In genomic region chr5:146606221-146606620, GRCm38 (mm10) we compare ENCODE assay signal across 51 mouse cellular contexts. TPM values are rescaled to one million over a fixed set of nuclear protein-coding genes. Genes with fewer than 3 reads are reported as not detected.
"Had no signal": no experiment of that assay in that cellular context is flagged by ENCODE, and none has a peak within 500 bp of the region (broad histone marks: within the 10 kb centered on the region; RNA-seq: fewer than 3 reads in every experiment).

No protein-coding gene starts in this region.

- H3K4me2 ChIP-seq: heart, embryonic 11.5 days; heart, embryonic 12.5 days; heart, embryonic 13.5 days; heart, embryonic 15.5 days; hindbrain, embryonic 12.5 days; hindbrain, embryonic 13.5 days; hindbrain, embryonic 14.5 days; hindbrain, embryonic 15.5 days; intestine, embryonic 15.5 days; kidney, embryonic 15.5 days had no signal

- H3K4me1 ChIP-seq: heart, embryonic 12.5 days; heart, embryonic 13.5 days; hindbrain, embryonic 12.5 days; hindbrain, embryonic 15.5 days; intestine, embryonic 15.5 days had no signal

- H3K9ac ChIP-seq: heart, embryonic 12.5 days; heart, embryonic 13.5 days; heart, embryonic 15.5 days; hindbrain, embryonic 12.5 days; hindbrain, embryonic 13.5 days; hindbrain, embryonic 14.5 days; hindbrain, embryonic 15.5 days; intestine, embryonic 15.5 days; kidney, embryonic 15.5 days had no signal

- H3K9me3 ChIP-seq: heart, embryonic 15.5 days; hindbrain, embryonic 12.5 days; hindbrain, embryonic 13.5 days; hindbrain, embryonic 15.5 days; intestine, embryonic 15.5 days; kidney, embryonic 15.5 days had no signal

- DNase-seq: heart, postnatal 10 days; heart, postnatal 14 days; heart, postnatal 36 days; heart, postnatal 4 days; kidney, adult 11 months; kidney, adult 18-20 months; kidney, adult 2 months; kidney, adult 8-10 months; kidney, adult 9 months; kidney, postnatal 10 days; kidney, postnatal 14 days; kidney, postnatal 25 days; kidney, postnatal 36 days; kidney, postnatal 4 days; layer of hippocampus, adult 9-11 months; layer of hippocampus, postnatal 36 days had no signal

- H3K4me3 ChIP-seq: heart, embryonic 12.5 days; heart, embryonic 13.5 days; heart, embryonic 15.5 days; hindbrain, embryonic 10.5 days; hindbrain, embryonic 12.5 days; hindbrain, embryonic 13.5 days; hindbrain, embryonic 15.5 days; intestine, embryonic 15.5 days; kidney, embryonic 15.5 days; layer of hippocampus, adult 2 months; left cerebral cortex, adult 2 months had no signal

- H3K36me3 ChIP-seq: heart, embryonic 12.5 days; heart, embryonic 13.5 days; heart, embryonic 15.5 days; hindbrain, embryonic 10.5 days; hindbrain, embryonic 12.5 days; hindbrain, embryonic 13.5 days; hindbrain, embryonic 15.5 days; intestine, embryonic 15.5 days; kidney, embryonic 15.5 days had no signal

- H3K27ac ChIP-seq: heart, embryonic 13.5 days; heart, embryonic 15.5 days; hindbrain, embryonic 10.5 days; hindbrain, embryonic 12.5 days; hindbrain, embryonic 13.5 days; hindbrain, embryonic 14.5 days; hindbrain, embryonic 15.5 days; hindbrain, postnatal 0 days; intestine, embryonic 15.5 days; kidney, embryonic 15.5 days; kidney, postnatal 0 days; layer of hippocampus, adult 2 months; left cerebral cortex, adult 2 months had no signal

- H3K27me3 ChIP-seq: heart, embryonic 12.5 days; heart, embryonic 13.5 days; heart, embryonic 15.5 days; hindbrain, embryonic 12.5 days; hindbrain, embryonic 15.5 days; intestine, embryonic 15.5 days; kidney, embryonic 15.5 days had no signal

RNA-seq across cellular contexts. Expression of gene Gpr12, which starts 21.2 kb away (rescaled TPM):
- total RNA-seq: heart, postnatal 10 days; heart, postnatal 14 days; heart, postnatal 36 days; heart, postnatal 4 days; hematopoietic stem cell, adult 5-6 weeks had no signal
- polyA plus RNA-seq: heart, embryonic 11.5 days; heart, embryonic 12.5 days; heart, embryonic 13.5 days; heart, embryonic 14.5 days; heart, embryonic 15.5 days; heart, embryonic 16.5 days; heart, postnatal 0 days; hindbrain, embryonic 10.5 days; inflammation-experienced regulatory T-cells, adult 6 months; intestine, embryonic 15.5 days; intestine, embryonic 16.5 days; intestine, postnatal 0 days; large intestine, adult 2 months had no signal

RNA-seq across cellular contexts. Expression of gene Gm3415, which starts 50.3 kb away (rescaled TPM):
- total RNA-seq: heart, postnatal 10 days; heart, postnatal 14 days; heart, postnatal 25 days; heart, postnatal 36 days; heart, postnatal 4 days; hematopoietic stem cell, adult 5-6 weeks; hindbrain, postnatal 0 days; layer of hippocampus, adult 18-20 months; layer of hippocampus, adult 2 months; layer of hippocampus, adult 8-10 months; layer of hippocampus, postnatal 10 days; layer of hippocampus, postnatal 14 days; layer of hippocampus, postnatal 25 days; layer of hippocampus, postnatal 36 days; left cerebral cortex, adult 18-20 months; left cerebral cortex, adult 2 months had no signal
- polyA plus RNA-seq: heart, embryonic 11.5 days; heart, embryonic 12.5 days; heart, embryonic 13.5 days; heart, embryonic 14.5 days; heart, embryonic 15.5 days; heart, embryonic 16.5 days; heart, postnatal 0 days; hindbrain, embryonic 10.5 days; hindbrain, embryonic 11.5 days; hindbrain, embryonic 12.5 days; hindbrain, embryonic 13.5 days; hindbrain, embryonic 14.5 days; hindbrain, embryonic 15.5 days; hindbrain, embryonic 16.5 days; hindbrain, postnatal 0 days; inflammation-experienced regulatory T-cells, adult 6 months; intestine, embryonic 14.5 days; intestine, embryonic 15.5 days; intestine, embryonic 16.5 days; intestine, postnatal 0 days; kidney, adult 2 months; kidney, embryonic 14.5 days; kidney, embryonic 15.5 days; kidney, embryonic 16.5 days; kidney, postnatal 0 days; large intestine, adult 2 months had no signal
